Mouse (Mus musculus) ovary, postnatal 14 days (tissue): Measurements from ENCODE around the gene Cd164.

Experiments used
- DNase-seq: peaks from one replicate; pipeline ENCODE4 v3.0.0; 2022; ENCODE audit warnings: low spot score

The Cd164 gene

DNA sequence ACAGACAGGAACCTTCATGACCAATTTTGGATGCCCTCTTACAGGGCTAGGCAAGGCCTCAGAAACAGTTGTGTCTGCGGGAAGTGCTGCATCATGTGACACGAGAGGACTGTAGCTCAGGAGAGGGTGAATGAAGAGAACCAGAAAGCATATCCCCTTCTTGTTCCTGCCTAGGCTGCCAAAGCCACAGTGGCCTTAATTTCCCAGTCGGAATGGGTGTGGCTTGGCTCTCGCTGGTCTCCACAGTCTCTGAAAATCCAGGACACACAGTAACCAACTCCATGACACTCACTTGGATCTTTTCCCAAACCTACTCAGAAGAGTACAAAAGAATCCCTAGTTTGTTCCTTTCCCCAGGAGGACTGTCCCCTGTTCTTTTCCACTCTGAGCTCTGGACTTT lies 18.3 kb upstream of the Cd164 start:
- DNase-seq: no peak

DNA sequence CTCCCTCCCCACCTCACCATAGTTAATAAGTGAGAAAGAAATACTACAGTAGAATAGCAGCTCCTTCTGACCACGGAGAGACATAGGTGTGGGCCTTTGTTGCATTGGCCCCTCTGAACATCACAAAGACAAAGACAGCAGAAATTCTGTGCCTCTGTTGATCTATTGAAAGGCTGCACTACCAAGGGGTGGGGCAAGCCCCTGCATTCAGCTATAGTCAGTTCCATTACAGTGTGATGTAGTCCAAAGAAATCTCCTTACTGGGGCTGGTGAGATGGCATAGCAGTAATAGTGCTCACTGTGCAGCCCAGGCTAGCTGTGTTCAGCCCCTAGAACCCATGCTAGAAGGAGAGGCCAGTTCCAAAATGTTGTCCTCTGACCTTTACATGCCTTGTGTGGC lies 14.2 kb upstream of the Cd164 start:
- DNase-seq: no peak

DNA sequence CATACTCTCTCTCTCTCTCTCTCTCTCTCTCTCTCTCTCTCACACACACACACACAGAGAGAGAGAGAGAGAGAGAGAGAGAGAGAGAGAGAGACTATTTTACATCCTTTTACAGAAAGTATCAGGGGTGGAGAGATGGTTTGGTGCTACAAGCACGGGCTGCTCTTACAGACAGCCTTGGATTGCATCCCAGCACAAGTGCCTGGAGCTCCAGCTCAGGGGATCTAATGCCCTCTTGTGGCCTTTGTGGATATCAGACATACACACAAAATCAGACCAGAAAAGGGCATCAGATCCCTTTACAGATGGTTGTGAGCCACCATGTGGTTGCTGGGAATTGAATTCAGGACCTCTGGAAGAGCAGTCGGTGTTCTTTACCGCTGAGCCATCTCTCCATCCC lies 13.8 kb upstream of the Cd164 start:
- peak; percentile 45 for DNase-seq

DNA sequence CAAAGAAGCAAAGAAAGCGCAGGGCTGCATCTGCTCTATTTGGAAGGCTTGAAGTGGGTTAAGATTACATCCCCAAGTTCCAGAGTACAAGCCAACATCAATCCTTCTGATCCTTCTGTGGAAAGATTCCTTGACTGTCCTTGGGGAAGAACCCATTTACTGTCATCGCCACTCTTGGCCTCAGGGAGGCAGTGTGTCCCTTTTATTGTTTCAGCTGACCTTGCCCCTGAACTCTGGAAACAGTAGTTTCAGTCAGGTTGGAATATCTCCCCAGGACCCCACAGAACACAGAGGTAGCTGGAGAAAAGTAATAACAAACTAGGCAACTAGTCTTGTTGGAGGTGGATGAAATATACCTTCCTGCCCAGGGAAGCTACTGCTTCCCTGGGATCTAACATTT lies 10.1 kb upstream of the Cd164 start:
- DNase-seq: no peak

DNA sequence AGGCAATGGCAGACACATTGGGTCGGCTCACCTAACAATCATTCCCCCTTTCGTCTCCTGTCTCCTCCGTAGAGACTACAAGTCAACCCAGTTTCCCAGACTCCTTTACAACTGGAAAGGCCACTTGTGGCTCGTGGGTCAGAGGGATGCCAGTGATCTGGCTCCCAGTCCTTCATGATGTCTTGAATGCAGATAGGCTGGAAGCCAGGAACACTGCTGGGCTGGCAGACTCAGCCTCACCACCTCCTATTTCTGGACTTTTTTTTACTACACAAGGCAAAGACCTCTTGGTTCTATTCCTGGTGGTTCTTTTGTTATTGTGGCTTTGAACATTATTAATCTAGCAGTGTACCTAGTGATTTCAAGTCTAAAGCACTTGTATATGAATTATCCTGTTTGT lies 4.9 kb upstream of the Cd164 start:
- no peak for DNase-seq

DNA sequence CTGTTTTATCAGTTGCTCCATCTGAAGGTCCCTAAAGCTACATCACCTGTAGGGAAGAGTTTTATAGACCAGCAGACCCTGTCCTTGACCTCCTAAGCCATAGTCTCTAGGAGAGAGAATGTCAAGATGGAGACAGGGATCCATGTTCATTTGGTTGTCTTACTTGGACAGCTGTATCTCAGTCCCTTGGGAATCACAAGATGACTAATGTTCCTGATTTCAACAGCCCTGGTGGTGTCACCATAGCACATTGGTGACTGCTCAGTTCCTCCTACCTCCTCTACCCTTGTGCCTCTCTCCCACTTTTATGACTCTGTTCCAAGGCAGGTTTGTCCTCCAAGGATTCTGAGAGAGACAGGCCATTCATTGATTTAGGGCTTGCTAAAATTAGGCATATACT lies 4.3 kb upstream of the Cd164 start:
- no peak for DNase-seq

DNA sequence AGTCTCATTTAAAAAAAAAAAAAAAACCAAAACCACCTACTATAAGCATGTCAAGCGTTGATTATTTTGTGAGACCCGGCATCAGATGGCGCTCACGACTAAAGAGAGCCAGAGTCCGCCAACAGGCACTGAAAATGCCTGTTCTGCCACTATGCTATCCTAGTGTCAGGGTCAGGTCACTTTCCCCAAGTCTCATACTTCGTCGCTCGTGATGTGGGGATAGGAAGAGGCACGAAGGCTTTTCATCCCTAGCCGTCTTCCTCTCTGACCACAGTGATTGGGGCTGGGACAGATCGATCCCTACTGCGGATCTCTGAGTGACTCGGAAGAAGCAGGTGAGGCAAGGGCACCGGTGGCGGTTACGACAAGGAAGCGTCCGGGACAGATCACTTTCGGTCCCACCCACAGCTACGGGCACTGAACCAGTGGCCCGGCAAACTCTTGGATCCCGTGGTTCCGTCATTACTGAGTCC lies 670 bp upstream of the Cd164 start:
- DNase-seq: peak; percentile 49

DNA sequence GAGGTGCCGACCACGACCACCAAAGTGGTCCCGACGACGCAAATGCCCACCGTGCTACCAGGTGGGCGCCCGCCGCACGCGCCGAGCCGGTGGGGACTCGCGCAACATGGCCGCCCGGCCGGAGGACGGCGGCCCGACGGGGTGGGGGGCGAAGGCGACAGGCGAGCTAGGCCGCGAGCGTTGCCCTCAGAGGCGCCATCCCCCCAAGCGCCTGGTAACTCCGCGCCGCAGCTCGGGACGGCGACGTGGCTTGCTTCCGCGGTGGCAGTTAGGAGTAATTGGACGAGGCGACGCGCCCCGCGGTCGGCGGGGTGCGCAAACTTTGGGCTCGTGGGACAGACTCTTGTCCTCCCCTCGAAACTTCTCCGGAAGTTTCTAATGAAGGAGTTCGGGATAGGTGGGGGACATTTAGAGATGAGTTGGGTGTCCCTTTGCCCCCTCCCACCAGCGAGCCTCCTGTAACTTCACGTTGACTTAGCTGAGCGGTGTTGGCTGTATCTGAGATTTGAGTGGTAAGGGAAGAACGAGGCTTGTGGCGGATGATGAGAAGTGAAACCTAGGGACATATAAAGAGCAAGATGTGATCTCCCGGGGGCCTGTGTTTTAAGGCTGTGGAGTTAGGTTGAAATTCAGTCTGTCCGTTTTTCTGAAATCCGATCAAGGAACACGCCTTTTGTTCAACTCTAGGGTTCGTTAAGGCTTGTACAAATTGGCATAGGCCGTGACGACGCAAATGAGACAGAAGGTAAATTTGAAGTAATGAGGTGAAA lies 611 bp downstream of the Cd164 start:
- DNase-seq: peak; percentile 22

DNA sequence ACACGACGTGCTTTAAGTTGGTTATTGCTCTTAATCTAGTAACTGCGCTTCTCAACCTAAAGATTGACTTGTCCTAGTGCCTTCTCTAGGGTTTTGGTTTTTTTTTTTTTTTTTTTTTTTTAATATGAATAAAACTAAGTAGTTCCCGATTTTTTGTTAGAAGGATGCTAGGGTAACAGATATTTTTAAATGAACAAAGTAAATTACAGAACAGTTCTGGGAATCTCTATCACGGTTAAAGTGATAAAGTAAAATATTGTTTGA lies 1.1 kb downstream of the Cd164 start:
- no peak for DNase-seq

DNA sequence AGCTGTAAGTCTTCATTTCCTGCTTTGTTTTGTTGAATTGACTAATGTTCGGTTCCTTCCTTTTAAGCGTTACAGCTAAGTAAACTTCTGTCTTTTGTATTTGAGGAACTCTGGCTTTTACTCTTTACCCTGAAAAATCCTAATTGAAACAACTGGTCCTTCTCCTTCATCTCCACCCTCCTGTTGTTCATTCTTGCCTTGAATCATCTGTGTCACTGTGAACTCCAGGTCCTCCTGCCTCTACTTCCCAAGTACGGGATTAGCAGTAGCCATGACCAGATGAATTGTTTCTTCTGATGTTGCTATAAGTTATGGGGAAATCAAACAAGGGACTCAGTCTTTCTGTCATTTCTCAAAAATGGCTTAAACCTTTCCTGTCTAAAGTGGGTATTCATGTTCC lies 4.2 kb downstream of the Cd164 start:
- no peak for DNase-seq

DNA sequence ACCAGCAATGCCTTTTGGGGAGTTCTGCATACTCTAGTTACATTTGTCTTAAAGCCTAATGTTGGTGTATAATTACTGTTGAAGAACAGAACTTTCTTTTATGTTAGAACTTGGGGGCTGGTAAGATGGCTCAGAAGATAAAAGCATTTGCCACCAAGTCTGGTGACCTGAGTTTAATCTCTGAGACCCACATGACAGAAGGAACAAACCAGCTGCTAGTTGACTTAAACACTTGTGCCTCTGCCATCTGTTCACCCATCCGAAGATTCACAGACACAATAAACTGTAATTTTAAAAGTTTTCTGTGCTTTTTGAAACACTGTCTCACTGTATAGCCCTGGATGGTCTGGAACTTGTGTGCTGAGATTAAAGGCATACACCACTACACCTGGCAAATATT lies 6.5 kb downstream of the Cd164 start:
- no peak for DNase-seq

DNA sequence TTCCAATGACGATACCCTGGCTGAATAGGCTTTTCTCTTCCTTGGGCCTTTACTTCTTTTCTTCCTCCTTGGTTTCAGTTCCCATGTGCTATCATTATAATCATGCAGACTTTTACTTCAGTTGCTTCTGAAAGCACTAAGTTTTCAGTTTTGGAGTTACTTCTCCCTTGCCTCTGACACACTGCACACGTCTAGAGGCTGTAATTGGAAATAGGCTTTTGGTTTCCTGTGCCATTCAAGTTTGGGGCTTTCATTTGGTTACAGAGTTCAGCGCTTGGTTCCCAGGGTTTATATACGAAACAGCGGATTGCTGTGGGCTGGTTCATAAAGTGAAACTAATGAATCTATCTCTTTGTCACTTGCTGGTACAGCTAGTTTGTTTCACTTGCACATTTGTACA lies 10.8 kb downstream of the Cd164 start:
- DNase-seq: no peak

DNA sequence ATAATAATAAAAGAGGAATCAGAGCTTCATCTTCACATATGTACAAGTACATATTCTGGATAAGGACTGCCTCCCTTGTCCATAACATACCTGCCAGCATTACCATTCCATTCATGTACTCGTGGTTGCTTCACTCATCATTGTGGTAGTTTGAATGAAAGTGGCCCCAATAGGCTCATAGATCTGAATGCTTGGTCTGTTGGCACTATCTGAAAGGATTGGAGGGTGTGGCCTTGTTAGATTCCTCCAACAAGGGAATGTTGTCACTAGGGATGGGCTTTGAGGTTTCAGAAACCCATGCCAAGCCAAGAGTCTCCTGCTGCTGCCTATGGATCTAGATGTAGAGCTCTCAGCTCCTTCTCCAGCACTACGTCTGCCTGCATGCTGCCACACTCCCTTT lies 16.8 kb downstream of the Cd164 start:
- DNase-seq: no peak

DNA sequence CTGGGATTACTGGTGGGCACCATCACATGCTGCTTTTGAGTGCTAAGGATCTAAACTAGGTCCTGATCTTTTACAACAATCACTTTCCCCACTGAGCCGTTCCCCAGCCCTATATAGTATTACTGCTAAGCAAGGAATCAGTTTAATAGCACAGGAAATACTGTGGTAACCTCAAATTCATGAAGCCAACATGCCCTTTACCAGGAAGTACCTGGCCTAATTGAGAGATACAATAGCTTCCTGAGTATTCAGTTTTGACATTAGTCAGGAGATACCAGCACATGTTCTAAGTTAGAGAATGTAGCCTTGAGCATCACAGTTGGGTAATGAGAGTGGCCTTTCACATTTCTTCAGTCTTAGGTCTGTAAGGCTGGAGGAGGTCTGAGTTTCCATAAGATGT lies 17.5 kb downstream of the Cd164 start:
- DNase-seq: no peak

DNA sequence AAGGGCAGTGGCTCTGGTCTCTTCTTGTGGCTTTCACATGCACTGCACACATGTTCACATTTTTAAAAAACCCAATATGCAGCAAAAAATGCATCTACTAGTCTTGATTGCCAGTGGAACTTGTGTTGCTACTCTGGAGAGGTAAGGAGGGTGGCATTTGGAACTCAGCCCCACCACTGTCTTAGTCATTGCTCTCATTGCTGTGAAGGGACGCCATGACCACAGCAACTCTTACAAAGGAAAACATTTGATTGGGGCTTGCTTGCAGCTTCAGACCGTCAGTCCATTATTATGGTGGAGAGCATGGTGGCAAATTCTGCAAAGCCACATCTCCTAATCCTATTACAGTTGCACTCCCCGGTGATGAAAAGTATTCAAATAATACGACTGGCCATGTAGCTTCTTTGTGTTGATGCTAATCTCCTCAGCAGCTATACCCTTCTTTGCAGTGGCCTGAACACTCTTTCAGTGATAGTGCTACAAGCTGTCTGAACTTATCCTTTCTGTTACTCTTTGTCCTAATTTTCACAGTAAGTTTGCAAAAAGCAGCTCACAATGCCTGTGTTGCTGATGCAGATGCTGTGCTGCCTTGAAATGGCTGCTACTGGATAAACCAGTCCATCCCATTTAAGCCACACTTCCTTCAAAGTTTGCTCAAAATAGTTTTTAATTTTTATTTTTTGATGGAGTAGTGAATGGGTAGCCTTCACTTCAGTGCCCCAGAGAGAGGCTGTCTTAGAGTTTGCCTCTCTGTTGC lies 18.2 kb downstream of the Cd164 start:
- DNase-seq: no peak

DNA sequence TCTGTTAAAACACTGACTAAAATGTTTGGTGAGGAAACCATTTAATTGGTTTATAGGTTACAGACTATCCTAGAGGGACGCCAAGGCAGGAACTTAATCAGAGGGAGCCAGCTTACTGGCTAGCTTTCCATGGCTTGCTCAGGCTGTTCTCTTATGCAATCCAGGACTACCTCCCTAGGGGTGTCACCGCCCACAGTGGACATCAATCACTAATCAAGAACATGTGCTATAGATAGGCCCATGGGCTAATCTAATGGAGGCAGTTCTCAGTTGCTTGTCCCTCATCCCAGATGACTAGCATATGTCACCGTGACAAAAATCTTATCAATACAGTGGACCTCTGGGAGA lies 18.7 kb downstream of the Cd164 start:
- no peak for DNase-seq

DNA sequence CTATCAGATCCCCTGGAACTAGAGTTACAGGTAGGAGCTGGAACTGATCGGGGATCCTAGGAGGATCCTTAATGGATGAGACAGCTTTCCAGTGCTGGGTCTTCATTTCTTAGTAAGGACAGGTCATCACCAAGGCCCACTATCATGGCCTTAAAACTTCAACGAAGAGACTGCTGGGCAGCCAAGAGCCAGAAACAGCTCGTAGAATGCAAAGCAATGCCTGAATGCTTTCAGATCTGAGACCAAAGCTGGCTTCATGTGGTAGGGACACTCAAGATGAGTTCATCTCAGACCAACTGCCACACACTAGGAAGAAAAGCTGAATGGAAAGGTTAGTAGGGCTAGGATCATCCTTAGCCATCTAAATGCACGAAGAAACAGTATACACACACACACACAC lies 19.8 kb downstream of the Cd164 start:
- DNase-seq: no peak

DNA sequence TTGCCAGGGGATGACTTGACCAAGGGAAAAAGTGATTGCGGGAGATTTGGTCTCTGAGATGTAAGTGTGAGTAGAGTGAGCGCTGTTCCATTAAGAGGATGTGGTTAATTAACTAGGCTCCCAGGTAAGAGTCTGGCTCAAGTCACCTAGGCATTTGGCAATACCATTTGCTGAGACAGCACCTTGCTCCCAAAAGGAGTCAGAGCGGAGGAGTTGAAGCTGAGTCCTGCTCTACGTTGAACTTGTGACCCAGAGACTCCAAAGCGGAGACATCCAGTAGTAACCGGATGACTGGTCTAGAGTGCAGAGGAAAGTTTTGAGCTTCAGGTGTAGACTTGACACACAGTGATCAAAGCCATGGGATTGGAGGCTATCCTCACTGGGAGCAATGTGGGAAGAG lies 22.8 kb downstream of the Cd164 start:
- no peak for DNase-seq

DNA sequence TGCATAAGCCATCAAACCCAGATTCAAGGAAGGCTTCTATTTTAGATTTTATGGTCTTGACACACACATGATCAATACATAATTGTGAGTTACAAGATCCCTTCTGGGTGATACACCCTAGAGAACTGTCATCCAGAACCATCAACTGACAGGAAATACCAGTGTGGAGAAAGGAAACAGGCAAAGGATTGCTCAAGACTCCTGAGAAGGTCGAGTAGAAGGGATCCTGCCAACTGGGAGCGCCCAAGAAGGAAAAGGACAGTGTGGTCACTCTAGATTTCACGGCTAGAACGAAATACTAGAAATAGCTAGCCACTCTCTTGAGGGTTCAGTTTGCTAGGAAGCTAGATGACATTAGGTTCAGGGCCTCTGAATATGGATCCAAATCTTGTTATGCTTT lies 24.2 kb downstream of the Cd164 start:
- DNase-seq: no peak

DNA sequence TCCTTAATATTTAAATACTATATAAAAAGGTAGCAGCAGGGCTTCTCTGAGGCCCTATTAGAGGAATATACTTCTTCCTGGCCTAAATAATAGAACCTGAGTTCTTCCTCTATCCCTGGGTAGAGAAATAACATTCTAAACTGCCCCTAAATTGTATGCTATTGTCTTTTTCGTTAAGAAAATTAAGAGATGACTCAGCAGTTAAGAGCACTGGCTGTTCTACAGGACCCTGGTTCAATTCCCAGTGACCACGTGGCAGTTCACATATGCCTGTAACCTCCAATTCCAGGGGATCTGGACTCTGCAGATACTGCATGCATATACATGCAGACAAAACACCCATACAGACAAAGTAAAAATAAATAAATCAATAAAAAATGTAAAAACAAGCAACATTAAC lies 24.6 kb downstream of the Cd164 start:
- DNase-seq: no peak

DNA sequence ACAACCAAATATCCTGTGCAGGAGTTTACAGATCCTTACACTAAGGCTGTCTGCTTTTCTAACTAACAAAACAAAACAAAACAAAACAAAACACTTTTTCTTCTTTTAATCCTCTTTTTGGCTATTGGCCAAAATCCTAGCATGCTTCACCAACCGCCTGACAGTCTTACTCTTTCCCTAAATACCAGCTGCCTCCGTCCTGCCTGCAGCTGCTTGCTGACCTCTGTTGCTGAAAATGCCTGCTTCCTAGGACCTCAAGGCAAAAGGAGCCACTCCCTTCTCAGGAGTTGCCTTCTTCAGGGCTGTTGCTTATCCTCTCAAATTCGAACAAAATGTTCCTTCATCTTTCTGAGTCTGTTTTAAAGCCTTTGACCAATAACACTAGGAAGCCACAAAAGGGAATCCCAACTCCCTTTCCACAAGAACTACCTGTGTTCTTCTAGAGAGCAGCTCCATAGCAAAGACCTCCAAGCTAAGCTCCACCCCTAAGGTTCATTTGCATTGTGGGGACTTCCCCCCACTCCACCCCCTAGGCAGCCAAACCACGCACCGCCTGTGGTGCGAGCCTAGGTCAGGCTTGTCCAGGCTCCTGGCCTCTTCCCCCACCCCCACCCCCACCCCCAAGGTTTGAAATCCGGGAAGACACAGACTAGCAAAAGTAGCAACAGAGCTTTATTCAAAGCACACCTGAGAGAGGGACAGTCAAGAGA lies 25.4 kb downstream of the Cd164 start:
- DNase-seq: no peak

DNA sequence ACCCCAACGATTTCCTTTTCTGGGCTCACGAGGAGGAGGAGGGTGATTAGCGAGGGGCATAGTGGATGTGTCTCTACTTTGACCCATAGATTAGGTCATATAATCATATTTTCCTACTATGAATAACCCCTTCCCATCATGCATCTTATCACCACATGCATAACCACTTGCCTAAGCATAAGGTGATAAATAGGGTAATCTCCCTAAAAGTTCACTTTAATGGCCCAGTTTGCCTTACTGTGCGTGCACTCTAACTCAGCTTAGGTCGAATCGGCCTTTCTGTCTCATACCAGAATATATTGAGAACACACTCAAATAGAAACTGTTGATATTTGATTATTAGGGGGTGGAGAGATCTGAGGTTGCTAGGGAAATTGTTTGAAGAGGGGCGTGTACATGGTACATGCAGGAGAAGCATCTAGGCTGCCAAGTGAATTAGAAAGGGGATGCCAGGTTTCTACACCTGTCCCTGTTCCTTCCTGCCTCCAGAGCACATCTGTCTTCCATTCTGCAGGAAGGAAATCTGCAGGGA lies 26.1 kb downstream of the Cd164 start:
- no peak for DNase-seq
